Mouse (Mus musculus) limb, embryonic 10.5 days (tissue): Measurements from ENCODE around the gene Hist1h4d. TPM values are rescaled to one million over a fixed set of nuclear protein-coding genes. Genes with fewer than 3 reads are reported as not detected.
"Not testable (repeated sequence)": the region's sequence is repeated elsewhere in the genome, so short reads cannot be mapped to it uniquely, and the experiment has no call there.

ENCODE experiments used
- DNase-seq: peaks from one replicate; pipeline ENCODE4 v3.0.0-alpha.2; 2017; ENCODE audit warnings: low spot score
- H3K27ac ChIP-seq: fragments of 300-500 bp; sonication (generic); 2 replicates; pipeline ENCODE4 v1.5.1; 2016; ENCODE audit warnings: mild to moderate bottlenecking
- H3K27me3 ChIP-seq: fragments of 300-500 bp; sonication (generic); 2 replicates; pipeline ENCODE4 v1.6.1; 2016; ENCODE audit warnings: low read depth, mild to moderate bottlenecking; ENCODE audit not compliant: poor library complexity, severe bottlenecking
- H3K36me3 ChIP-seq: fragments of 300-500 bp; sonication (generic); 2 replicates; pipeline ENCODE4 v1.6.1; 2016; ENCODE audit warnings: mild to moderate bottlenecking, moderate library complexity
- H3K4me1 ChIP-seq: fragments of 300-500 bp; sonication (generic); 2 replicates; pipeline ENCODE4 v1.6.1; 2016
- H3K4me3 ChIP-seq: fragments of 300-500 bp; sonication (generic); 2 replicates; pipeline ENCODE4 v1.5.1; 2016; ENCODE audit warnings: mild to moderate bottlenecking, moderate library complexity
- H3K9me3 ChIP-seq: fragments of 300-500 bp; sonication (generic); replicated peaks from 2 replicates; pipeline ENCODE4 v1.6.1; 2016; ENCODE audit warnings: mild to moderate bottlenecking
- WGBS: fragments of 180-500 bp; shearing (Covaris S2); methylation state at CpG from one replicate; pipeline ENCODE4 v1.1.7; 2016; 5-methylcytosine and 5-hydroxymethylcytosine counted together
- polyA plus RNA-seq: library from polyadenylated mRNA; unstranded; fragments of >200 nt; fragmentation: Nextera tagmentation; extraction: Ambion mirVana; gene quantifications from 2 replicates; pipeline ENCODE4 v1.2.1, GENCODE M21; 2016

The Hist1h4d gene
- polyA plus RNA-seq, 1 experiment from 2014 or later, result 120 TPM

DNA sequence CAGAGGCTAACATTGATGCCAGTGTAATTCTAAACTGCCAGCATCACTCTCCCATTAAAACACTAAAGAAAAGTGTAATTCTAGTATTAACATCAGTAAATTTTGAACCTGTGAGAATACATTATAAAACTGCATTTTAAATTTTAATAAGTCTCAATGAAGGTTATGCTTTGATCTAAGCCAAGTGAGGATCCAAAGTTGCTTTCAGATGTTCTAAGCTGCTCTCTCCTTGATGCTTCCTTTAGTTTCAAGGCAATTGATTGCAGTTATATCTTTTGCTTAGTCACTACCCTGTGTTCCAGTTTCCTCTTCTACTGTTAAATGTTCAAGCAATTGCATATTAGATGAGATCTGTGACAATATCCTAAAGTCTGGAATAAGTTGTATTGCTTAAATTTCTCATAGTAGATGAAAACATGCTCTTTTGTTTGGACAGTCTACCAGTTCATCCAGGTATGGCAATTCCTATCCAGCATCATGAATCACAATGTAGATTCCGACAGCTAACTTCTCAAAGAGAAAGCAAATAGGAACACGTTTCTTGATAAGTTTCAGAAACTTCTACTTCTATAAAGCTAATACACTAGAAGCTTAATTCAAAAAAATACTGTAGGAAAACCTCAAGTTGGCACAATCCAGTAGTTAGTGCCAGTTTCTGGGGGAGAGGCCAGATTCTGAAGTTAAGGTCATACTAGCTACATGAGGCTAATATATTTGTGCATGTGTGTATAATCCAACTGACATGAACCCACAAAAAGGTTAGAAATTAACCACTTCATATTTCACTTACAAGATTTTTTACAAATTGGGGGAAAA lies 9.0 kb upstream of the Hist1h4d start:
- H3K27me3 ChIP-seq, result no peaks in the 10 kb centered on the region
- DNase-seq, result no peak
- 47% methylated on average over 2 of the region's 2 CpGs for WGBS

DNA sequence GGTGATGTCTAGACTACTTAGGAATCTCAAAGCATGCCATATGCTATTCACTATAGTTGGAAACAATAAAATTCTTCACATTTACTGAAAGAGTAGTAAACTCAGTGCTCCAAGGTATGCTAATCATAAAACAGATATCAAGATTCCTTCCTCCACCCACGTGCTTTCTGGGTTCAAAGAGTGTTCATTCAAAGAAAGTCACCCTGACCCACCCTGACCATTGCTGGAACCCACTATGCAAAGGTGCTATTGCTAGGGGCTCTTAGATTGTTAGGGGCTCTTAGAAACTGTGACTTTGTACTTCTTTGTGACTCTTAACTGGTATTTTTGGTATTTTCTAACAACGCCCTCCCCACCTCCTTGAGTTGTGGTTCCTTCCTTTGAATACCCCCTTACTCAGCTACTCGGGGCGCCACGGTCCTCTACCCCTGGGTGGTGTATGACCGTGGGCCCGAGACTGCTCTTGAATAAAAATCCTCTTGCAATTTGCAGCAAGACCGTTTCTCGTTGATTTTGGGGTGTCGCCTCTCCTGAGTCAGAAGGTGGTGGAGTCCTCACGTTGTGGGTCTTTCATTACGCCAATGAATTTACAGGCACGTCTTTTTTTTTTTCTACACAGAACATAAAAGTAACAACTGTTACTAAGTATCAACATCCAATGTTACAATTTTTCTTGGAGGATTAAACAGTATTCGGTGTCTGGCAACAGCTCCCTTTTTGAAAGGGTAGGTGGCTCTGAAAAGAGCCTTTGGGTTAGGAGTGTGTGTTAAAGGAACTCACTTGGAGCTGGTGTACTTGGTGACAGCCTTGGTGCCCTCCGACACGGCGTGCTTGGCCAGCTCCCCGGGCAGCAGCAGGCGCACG lies 8.1 kb upstream of the Hist1h4d start:
- H3K27me3 ChIP-seq, DNase-seq, H3K9me3 ChIP-seq, H3K36me3 ChIP-seq: not testable (repeated sequence)
- H3K4me3 ChIP-seq, result peak overlapping the region; percentile 54
- H3K4me1 ChIP-seq, result peaks cover 26% of the 10 kb centered on the region
- 15% methylated on average over 20 of the region's 20 CpGs for WGBS
- H3K27ac ChIP-seq, result peak overlapping the region; percentile 89

More for the DNA sequence above, 9.0 kb upstream of the Hist1h4d start:
- H3K9me3 ChIP-seq, result no peaks in the 10 kb centered on the region
- H3K4me1 ChIP-seq, result peaks cover 26% of the 10 kb centered on the region
- peak overlapping the region; percentile 54 for H3K4me3 ChIP-seq
- H3K36me3 ChIP-seq, result no peaks in the 10 kb centered on the region
- H3K27ac ChIP-seq, result peak overlapping the region; percentile 89

DNA sequence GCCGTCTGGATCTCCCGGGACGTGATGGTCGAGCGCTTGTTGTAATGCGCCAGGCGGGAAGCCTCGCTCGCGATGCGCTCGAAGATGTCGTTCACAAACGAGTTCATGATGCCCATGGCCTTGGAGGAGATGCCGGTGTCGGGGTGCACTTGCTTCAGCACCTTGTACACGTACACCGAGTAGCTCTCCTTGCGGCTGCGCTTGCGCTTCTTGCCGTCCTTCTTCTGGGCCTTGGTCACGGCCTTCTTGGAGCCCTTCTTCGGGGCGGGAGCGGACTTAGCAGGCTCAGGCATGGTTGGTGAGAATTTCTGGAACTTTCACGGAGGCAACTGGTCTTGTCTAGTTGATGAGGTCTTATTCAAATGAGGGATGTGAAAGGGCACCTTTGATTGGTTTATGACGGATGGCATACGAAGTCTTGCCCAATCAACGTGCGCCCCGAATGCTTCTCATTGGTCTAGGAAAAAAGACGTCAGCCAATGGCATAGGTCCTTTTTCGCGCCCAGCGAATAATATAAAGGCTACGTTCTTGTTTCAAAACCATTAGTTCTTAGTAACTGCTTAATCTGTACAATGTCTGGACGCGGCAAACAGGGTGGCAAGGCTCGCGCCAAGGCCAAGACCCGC lies 7.4 kb upstream of the Hist1h4d start, which contains the start of the genes Hist1h2bf and Hist1h2ad:
Gene Hist1h2bf, minus strand, starts transcription at position 299 of the 627 bp plus-strand sequence.
Gene Hist1h2ad, plus strand, starts transcription at position 484 of the 627 bp plus-strand sequence.
- H3K27me3 ChIP-seq, H3K9me3 ChIP-seq, H3K36me3 ChIP-seq: not testable (repeated sequence)
- H3K27ac ChIP-seq, result peak within 1 kb of the TSS; percentile 91
- peak within 1 kb of the TSS; percentile 56 for H3K4me3 ChIP-seq
- 1% methylated on average over 42 of the region's 42 CpGs for WGBS
- peaks cover 26% of the 10 kb centered on the region for H3K4me1 ChIP-seq
- peak; percentile 84 for DNase-seq

DNA sequence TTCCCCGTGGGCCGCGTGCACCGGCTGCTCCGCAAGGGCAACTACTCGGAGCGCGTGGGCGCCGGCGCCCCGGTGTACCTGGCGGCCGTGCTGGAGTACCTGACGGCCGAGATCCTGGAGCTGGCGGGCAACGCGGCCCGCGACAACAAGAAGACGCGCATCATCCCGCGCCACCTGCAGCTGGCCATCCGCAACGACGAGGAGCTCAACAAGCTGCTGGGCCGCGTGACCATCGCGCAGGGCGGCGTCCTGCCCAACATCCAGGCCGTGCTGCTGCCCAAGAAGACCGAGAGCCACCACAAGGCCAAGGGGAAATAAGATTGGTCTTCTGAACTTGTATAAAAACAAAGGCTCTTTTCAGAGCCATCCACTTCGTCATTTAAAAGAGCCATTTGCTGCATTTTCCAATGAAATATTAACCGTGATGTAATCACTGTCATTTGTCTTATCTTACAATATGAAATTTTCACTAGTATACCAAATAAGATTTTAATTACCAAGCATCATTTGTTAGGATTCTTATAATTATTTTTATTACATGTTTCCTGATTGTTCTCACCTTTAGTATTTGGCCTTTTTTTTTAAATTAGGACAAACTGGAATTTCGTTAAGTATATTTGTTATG lies 6.7 kb upstream of the Hist1h4d start:
- not testable (repeated sequence) for DNase-seq, H3K27me3 ChIP-seq, H3K9me3 ChIP-seq, H3K36me3 ChIP-seq
- peaks cover 26% of the 10 kb centered on the region for H3K4me1 ChIP-seq
- H3K4me3 ChIP-seq, result peak overlapping the region; percentile 56
- WGBS, result under 1% methylated on average over 10 of the region's 39 CpGs
- H3K27ac ChIP-seq, result peak overlapping the region; percentile 91

DNA sequence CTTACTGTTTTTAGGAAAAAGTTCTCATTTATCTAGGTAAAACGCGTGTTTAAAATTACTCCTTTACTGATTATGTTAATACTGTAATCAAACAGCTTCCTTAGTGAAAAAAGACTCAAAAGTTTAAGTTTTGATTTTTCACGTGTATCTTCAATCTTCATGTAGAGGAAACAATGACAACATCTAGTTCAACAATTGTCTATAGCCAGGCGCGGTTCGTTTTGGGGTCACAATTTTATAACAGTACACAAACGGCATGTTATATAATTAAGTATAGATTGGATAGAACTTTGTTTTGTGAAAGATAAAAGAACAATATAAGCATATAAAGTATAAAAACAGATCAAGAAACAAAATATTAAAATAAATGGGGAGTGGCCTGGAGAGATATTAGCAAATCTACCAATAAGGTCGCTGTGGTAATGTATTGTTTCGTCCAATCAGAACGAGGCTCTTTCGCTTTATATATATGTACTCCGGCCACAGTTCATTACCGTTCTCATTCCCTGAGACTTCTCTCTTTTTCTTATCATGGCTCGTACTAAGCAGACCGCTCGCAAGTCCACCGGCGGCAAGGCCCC lies 6.0 kb upstream of the Hist1h4d start, which contains the start of gene Hist1h3d:
Gene Hist1h3d, plus strand, starts transcription at position 493 of the 581 bp plus-strand sequence.
- Histone ChIP-seq H3K4me3 (peak within 1 kb of the TSS; percentile 56), H3K36me3 (no peaks in the 10 kb centered on the region), H3K9me3 (no peaks in the 10 kb centered on the region), H3K4me1 (peaks cover 23% of the 10 kb centered on the region), H3K27ac (peak within 1 kb of the TSS; percentile 91), H3K27me3 (no peaks in the 10 kb centered on the region)
- under 1% methylated on average over 18 of the region's 18 CpGs for WGBS
- no peak for DNase-seq

DNA sequence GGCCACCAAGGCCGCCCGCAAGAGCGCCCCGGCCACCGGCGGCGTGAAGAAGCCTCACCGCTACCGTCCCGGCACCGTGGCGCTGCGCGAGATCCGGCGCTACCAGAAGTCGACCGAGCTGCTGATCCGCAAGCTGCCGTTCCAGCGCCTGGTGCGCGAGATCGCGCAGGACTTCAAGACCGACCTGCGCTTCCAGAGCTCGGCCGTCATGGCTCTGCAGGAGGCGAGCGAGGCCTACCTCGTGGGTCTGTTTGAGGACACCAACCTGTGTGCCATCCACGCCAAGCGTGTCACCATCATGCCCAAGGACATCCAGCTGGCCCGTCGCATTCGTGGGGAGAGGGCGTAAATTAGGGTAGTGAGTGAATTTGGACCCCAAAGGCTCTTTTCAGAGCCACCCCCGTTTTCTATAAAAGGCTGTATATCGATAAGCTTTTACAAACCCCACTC lies 5.5 kb upstream of the Hist1h4d start:
- peak overlapping the region; percentile 56 for H3K4me3 ChIP-seq
- not testable (repeated sequence) for H3K36me3 ChIP-seq, H3K9me3 ChIP-seq, H3K27me3 ChIP-seq, DNase-seq
- H3K4me1 ChIP-seq, result peaks cover 28% of the 10 kb centered on the region
- peak overlapping the region; percentile 91 for H3K27ac ChIP-seq
- WGBS, result 2% methylated on average over 8 of the region's 40 CpGs

DNA sequence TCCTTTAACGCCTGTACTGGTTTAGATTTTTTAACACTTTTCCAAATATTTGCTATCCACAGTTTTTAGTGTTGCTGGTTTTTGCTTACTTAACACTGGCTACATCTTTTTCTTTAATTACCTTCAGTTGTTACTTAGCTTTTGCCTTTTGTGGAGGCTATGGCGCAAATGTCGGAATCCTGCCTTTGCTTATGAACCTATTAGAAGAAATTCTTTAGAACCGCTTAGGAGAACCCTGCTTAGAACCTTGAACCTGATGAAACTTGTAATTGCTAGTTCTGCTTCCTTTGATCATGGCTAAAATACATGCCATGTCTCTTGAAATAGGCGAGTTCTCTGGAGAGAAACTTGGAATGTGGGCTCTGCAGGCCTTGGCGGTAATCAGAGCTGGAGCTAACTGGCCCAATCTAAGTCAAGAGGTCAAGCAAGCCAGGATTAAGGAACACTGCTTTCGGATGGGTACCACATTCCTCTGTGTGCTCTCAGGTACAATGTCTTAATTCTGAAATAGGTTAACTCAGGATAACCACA lies 5.0 kb upstream of the Hist1h4d start:
- WGBS, result 5% methylated on average over 7 of the region's 7 CpGs
- Histone ChIP-seq H3K36me3 (no peaks in the 10 kb centered on the region), H3K4me1 (peaks cover 31% of the 10 kb centered on the region), H3K9me3 (no peaks in the 10 kb centered on the region), H3K27me3 (no peaks in the 10 kb centered on the region), H3K4me3 (peak overlapping the region; percentile 56), H3K27ac (peak overlapping the region; percentile 91)
- DNase-seq, result peak; percentile 61

DNA sequence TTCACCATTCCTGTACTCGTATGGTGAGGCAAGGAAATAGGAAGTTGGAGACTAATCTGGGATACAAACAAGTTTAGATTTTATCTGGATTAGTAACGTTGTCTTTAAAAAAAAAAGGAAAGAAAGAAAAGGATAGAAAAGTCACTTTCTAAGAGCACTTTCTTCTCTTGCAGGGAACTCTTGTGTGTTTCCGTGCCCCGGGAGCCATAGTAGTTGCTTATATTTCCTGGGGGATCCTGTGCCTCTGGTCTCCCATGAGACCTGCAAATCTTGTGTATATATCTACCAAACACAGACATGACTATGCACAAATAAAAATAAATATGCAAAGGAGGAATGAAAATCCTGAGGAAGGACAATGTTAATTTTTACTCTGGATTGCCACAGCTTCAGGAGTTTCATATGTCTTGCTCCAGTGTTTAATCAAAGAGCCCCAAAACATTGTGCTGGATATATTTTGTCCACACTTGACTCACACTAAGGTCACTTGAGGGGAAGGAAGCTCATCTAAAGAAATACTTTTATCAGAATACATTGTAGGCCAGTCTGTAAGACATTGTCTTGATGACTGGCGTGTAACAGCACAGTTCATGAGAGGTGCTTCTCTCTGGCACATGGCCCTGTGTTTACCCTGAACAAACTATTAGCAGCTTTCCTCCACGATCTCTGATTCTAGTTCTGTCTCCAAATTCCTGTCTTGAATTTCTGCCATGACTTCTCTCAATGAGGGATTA lies 4.3 kb upstream of the Hist1h4d start:
- Histone ChIP-seq H3K36me3 (no peaks in the 10 kb centered on the region), H3K4me3 (peak overlapping the region; percentile 56), H3K4me1 (peaks cover 31% of the 10 kb centered on the region), H3K27me3 (no peaks in the 10 kb centered on the region), H3K9me3 (no peaks in the 10 kb centered on the region), H3K27ac (peak overlapping the region; percentile 91)
- DNase-seq, result no peak
- 57% methylated on average over 6 of the region's 6 CpGs for WGBS

DNA sequence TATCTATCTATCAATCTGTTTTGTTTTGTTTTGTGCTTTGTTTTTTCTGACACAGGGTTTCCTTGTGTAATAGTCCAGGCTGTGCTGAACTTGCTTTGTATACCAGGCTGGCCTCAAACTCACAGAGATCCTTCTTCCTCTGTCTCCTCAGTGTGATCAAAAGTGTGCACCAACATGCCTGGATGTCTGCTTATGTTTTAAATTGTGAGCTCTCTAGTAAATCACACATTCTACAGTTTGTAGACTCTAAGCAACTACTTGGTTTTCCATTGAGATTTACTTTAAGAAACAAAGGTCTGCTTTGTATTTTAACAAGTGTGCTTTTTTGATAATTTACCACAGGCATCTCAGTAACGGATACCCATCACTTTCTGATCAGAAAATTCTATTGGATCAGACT lies 3.6 kb upstream of the Hist1h4d start:
- H3K4me3 ChIP-seq, result no peak overlapping the region
- peaks cover 30% of the 10 kb centered on the region for H3K4me1 ChIP-seq
- 88% methylated on average over 1 of the region's 1 CpGs for WGBS
- DNase-seq, result no peak
- peak overlapping the region; percentile 91 for H3K27ac ChIP-seq
- no peaks in the 10 kb centered on the region for H3K9me3 ChIP-seq
- no peaks in the 10 kb centered on the region for H3K36me3 ChIP-seq
- H3K27me3 ChIP-seq, result no peaks in the 10 kb centered on the region

DNA sequence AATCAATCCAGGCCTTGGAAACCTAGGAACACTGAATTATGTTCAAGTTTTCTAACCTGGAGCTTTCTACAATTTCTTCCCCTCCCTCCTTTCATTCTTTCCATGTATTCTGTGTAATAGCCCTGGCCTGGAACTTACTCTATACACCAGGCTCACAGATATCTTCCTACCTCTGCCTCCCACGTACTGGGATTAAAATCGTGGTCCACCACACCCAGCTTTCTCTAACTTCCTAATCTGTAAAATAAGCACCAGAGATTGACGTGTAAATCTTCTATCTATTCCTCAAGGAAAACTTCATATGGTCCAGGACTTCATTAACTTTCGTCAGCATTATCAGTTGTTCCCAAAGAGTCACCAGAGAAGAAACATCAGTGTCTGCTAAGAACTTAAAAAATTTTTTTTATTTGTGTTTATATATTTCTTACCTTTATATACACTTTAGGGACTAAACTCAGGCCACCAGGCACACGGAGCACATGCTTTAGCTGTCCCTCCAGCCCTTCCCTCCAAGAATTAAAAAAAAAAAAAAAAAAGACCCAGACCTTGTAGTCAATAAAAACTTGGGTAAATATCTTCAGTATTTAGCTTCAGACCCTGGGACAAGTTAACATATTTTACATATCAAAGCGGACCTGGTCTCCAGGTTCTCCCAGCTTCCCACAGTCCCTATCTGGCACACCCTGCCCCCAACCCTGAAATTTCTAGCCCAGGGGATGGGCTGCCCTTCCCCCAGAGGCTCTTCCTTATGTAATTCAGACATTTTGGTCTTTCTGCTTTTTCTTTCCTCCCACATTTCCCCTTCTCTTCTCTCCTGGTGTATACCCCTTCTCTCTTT lies 1.0 kb downstream of the Hist1h4d start:
- H3K36me3 ChIP-seq, result no peaks in the 10 kb centered on the region
- H3K27me3 ChIP-seq, result no peaks in the 10 kb centered on the region
- peak overlapping the region; percentile 95 for H3K27ac ChIP-seq
- peaks cover 39% of the 10 kb centered on the region for H3K4me1 ChIP-seq
- H3K4me3 ChIP-seq, result peak overlapping the region; percentile 61
- H3K9me3 ChIP-seq, result no peaks in the 10 kb centered on the region
- WGBS, result 5% methylated on average over 6 of the region's 6 CpGs
- no peak for DNase-seq
